Mouse (Mus musculus): ENCODE data around the gene Naa40.

The Naa40 gene

GRCm38 (mm10) chr19:7240782-7241690 is at the start of gene Naa40:
Gene Naa40, minus strand, starts transcription at chr19:7241183.
- WGBS: under 1% methylated on average over 80 of the region's 80 CpGs

GRCm38 (mm10) chr19:7289767-7290166 is 48.8 kb upstream of the Naa40 start:
- 31% methylated on average over 2 of the region's 2 CpGs for WGBS

- WGBS: 73% methylated on average over 3 of the region's 3 CpGs
Measured at GRCm38 (mm10) chr19:7288288-7288687, 47.3 kb upstream of the Naa40 start.

- 71% methylated on average over 12 of the region's 12 CpGs for WGBS
Measured at GRCm38 (mm10) chr19:7286563-7287315, 45.8 kb upstream of the Naa40 start.

- 59% methylated on average over 18 of the region's 18 CpGs for WGBS
Measured at GRCm38 (mm10) chr19:7280557-7281330, 39.8 kb upstream of the Naa40 start.

- WGBS: 25% methylated on average over 6 of the region's 6 CpGs
Measured at GRCm38 (mm10) chr19:7279114-7279513, 38.1 kb upstream of the Naa40 start.

- WGBS: 54% methylated on average over 6 of the region's 6 CpGs
Measured at GRCm38 (mm10) chr19:7278200-7278906, 37.4 kb upstream of the Naa40 start.

GRCm38 (mm10) chr19:7276796-7277195 is 35.8 kb upstream of the Naa40 start:
- WGBS: 51% methylated on average over 7 of the region's 7 CpGs

- 46% methylated on average over 7 of the region's 7 CpGs for WGBS
Measured at GRCm38 (mm10) chr19:7276053-7276659, 35.2 kb upstream of the Naa40 start.

- WGBS: 38% methylated on average over 7 of the region's 7 CpGs
Measured at GRCm38 (mm10) chr19:7275131-7275789, 34.3 kb upstream of the Naa40 start.

- 50% methylated on average over 13 of the region's 13 CpGs for WGBS
Measured at GRCm38 (mm10) chr19:7274326-7274990, 33.5 kb upstream of the Naa40 start.

GRCm38 (mm10) chr19:7273486-7273885 is 32.5 kb upstream of the Naa40 start:
- 92% methylated on average over 4 of the region's 4 CpGs for WGBS

- 17% methylated on average over 11 of the region's 11 CpGs for WGBS
Measured at GRCm38 (mm10) chr19:7269290-7270044, 28.5 kb upstream of the Naa40 start.

- 1% methylated on average over 30 of the region's 30 CpGs for WGBS
Measured at GRCm38 (mm10) chr19:7268722-7269090, 27.7 kb upstream of the Naa40 start.

GRCm38 (mm10) chr19:7267781-7268721 is 27.1 kb upstream of the Naa40 start:
- WGBS: under 1% methylated on average over 80 of the region's 97 CpGs

- 4% methylated on average over 28 of the region's 28 CpGs for WGBS
Measured at GRCm38 (mm10) chr19:7267091-7267741, 26.2 kb upstream of the Naa40 start, which contains the start of gene Rcor2. Gene Rcor2, plus strand, starts transcription at chr19:7267325.

GRCm38 (mm10) chr19:7266421-7266831 is 25.4 kb upstream of the Naa40 start:
- 70% methylated on average over 4 of the region's 4 CpGs for WGBS
